8 mouse cellular contexts compared by ENCODE assay signal in the genomic region with DNA sequence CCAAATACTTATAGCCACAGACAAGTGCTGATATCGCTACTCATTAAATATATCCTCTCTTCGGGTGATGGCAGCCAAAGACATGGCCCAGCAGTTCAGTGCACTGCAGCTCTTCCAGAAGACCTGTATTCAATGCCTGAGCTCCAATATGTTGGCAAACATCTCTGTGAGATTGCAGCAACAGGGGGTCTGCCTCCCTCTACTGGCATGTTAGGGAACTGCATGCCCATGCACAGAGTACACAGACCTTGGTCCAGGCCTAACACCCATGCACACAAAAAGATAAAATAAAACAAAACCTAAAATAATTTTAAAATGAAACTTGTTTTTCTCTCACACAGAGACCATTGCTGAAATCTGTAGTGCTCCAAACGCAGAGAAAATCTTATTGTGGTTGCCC.
A peak's percentile ranks its signal among the peaks of the same experiment; 100 is the strongest.
DNase-seq lines count a peak whose midpoint lies in the region; ATAC-seq and TF ChIP-seq lines count a peak whose summit lies in the region.
"Not testable (repeated sequence)": the region's sequence is repeated elsewhere in the genome, so short reads cannot be mapped to it uniquely, and the experiment has no call there.

No protein-coding gene starts in this region.

- not testable (repeated sequence) for H3K4me2 ChIP-seq in kidney, postnatal 0 days (ENCODE audit: low read length); stomach, embryonic 14.5 days (replicated peaks; ENCODE audit: low read depth, low read length)

- peak; percentile 70 for ATAC-seq in erythroblast, adult 5-6 weeks (replicated peaks; ENCODE audit: low FRiP score, poor library complexity, severe bottlenecking)
- not testable (repeated sequence) for ATAC-seq in kidney, postnatal 0 days (replicated peaks; ENCODE audit: low FRiP score, low read depth)
- ATAC-seq in stomach, embryonic 14.5 days (ENCODE audit: insufficient number of reproducible peaks, insufficient read depth, low FRiP score, low read depth) = peak; percentile 42; the same call in 1 of the 2 replicates

- H3K9ac ChIP-seq in kidney, postnatal 0 days (ENCODE audit: low read depth, low read length); liver, adult 2 months (ENCODE audit: low read depth, low read length); stomach, embryonic 14.5 days (replicated peaks; ENCODE audit: low read depth, low read length): not testable (repeated sequence)

- H3K4me1 ChIP-seq in kidney, postnatal 0 days (replicated peaks; ENCODE audit: insufficient read depth, low read length); liver, adult 2 months (ENCODE audit: control insufficient read depth, insufficient read depth, low read length); stomach, embryonic 14.5 days (ENCODE audit: control insufficient read depth, insufficient read depth, low read length): not testable (repeated sequence)

- not testable (repeated sequence) for H3K27ac ChIP-seq in kidney, postnatal 0 days; liver, adult 2 months (replicated peaks; ENCODE audit: insufficient read depth, low read depth, low read length); stomach, embryonic 14.5 days (ENCODE audit: low read length)

- not testable (repeated sequence) for H3K9me3 ChIP-seq in kidney, postnatal 0 days (replicated peaks; ENCODE audit: low read length); stomach, embryonic 14.5 days (ENCODE audit: control insufficient read depth, low read depth, low read length)

- WGBS in kidney, postnatal 0 days = 21% methylated on average over 1 of the region's 3 CpGs
- 7% methylated on average over 3 of the region's 3 CpGs for WGBS in liver, adult 2 months
- WGBS in stomach, embryonic 14.5 days = 17% methylated on average over 1 of the region's 3 CpGs

- not testable (repeated sequence) for TF ChIP-seq POLR2A in liver, adult 2 months (IDR thresholded peaks at IDR 0.05; ENCODE audit: extremely low read depth, insufficient read depth, low read length)

- intact Hi-C loops in heart, postnatal 10 days (cut with DNase I) = loop anchor here (10.0 kb wide), 1 partner anchor 156 kb away; no protein-coding TSS in a partner anchor

- DNase-seq in CD4-positive helper T cell, adult 2 months (ENCODE audit: low read depth, low spot score) = peak; percentile 16
- DNase-seq in brain, adult 2 months (ENCODE audit: low read depth, low spot score) = peak; percentile 56
- peak; percentile 59 to 69 for DNase-seq in heart, postnatal 10 days
- DNase-seq in kidney, postnatal 0 days (ENCODE audit: low spot score) = peak; percentile 11
- DNase-seq in liver, adult 2 months (ENCODE audit: extremely low read depth, low read depth, low spot score) = peak; percentile 19
- peak; percentile 24 for DNase-seq in natural killer cell, adult 2 months (ENCODE audit: low spot score in 2 of 2)

- H3K27me3 ChIP-seq in kidney, postnatal 0 days (ENCODE audit: insufficient read depth, low read length); liver, adult 2 months (ENCODE audit: control insufficient read depth, insufficient read depth, low read length); stomach, embryonic 14.5 days (ENCODE audit: control insufficient read depth, insufficient read depth, low read length): not testable (repeated sequence)

- not testable (repeated sequence) for H3K79me2 ChIP-seq in liver, adult 2 months (ENCODE audit: control insufficient read depth, insufficient read depth, low read length)

- not testable (repeated sequence) for H3K4me3 ChIP-seq in kidney, postnatal 0 days (replicated peaks; ENCODE audit: low read depth, low read length); liver, adult 2 months (ENCODE audit: insufficient read depth, low read depth, low read length); stomach, embryonic 14.5 days (ENCODE audit: low read depth, low read length)

- peak; percentile 72 for TF ChIP-seq CTCF in kidney, postnatal 0 days (IDR thresholded peaks at IDR 0.05; ENCODE audit: low read depth)
- peak; percentile 75 for TF ChIP-seq CTCF in liver, adult 2 months (IDR thresholded peaks at IDR 0.05; ENCODE audit: low read depth, low read length)

- not testable (repeated sequence) for H3K36me3 ChIP-seq in kidney, postnatal 0 days (ENCODE audit: insufficient read depth, low read length); liver, adult 2 months (ENCODE audit: control insufficient read depth, insufficient read depth, low read length); stomach, embryonic 14.5 days (ENCODE audit: control insufficient read depth, insufficient read depth, low read length)

Comparison
In these comparisons a context has a peak if more than half of its experiments do, and no peak if none do; other contexts are left out.
1. DNase-seq: peak in every context shown above with its lines; median percentile 64 in heart, postnatal 10 days; 56 in brain, adult 2 months; 24 in natural killer cell, adult 2 months; 19 in liver, adult 2 months; 16 in CD4-positive helper T cell, adult 2 months; 11 in kidney, postnatal 0 days.